21 mouse cellular contexts compared by ENCODE assay signal in the genomic region with DNA sequence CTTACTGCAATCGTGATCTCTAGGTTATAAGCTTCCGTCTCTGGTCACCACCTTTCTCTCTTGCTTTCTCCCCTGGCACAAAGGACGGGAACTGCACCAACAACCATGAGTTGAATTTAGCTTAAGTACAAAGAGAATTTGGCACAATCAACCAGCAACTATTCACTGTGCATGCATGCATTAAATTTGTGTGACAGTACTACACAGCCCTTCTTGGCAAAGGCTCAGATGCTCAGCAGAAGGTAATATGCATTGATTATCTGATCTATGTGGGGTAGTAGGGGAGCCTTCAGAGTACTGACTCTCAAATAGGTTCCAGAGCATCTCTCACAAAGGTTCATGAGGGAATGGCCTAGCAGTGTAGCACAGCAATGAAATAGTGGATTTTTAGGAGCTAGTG. TPM values are rescaled to one million over a fixed set of nuclear protein-coding genes. Genes with fewer than 3 reads are reported as not detected.
DNase-seq lines count a peak whose midpoint lies in the region; ATAC-seq and TF ChIP-seq lines count a peak whose summit lies in the region.
"Had no signal": no experiment of that assay in that cellular context is flagged by ENCODE, and none has a peak within 500 bp of the region (broad histone marks: within the 10 kb centered on the region; RNA-seq: fewer than 3 reads in every experiment).

No protein-coding gene starts in this region.

- no peak for TF ChIP-seq RAD21 in MEL (IDR thresholded peaks at IDR 0.05; ENCODE audit: low read depth, low read length)

- H3K9me3 ChIP-seq in forebrain, embryonic 14.5 days (replicated peaks; ENCODE audit: control insufficient read depth, low read length), result no peaks in the 10 kb centered on the region
- no peaks in the 10 kb centered on the region for H3K9me3 ChIP-seq in forebrain, postnatal 0 days (ENCODE audit: low read length)
- H3K9me3 ChIP-seq in hindbrain, embryonic 16.5 days (ENCODE audit: control insufficient read depth, low read length), result no peaks in the 10 kb centered on the region
- H3K9me3 ChIP-seq in hindbrain, embryonic 13.5 days, result 0 out of 2 replicates have a peak, but pooled peaks cover 3% of the 10 kb centered on the region
- H3K9me3 ChIP-seq in MEL (replicated peaks; ENCODE audit: insufficient read depth, low read length), result no peaks in the 10 kb centered on the region
- H3K9me3 ChIP-seq: embryonic facial prominence, embryonic 15.5 days; heart, embryonic 10.5 days had no signal

- no peaks in the 10 kb centered on the region for H3K27me3 ChIP-seq in forebrain, embryonic 14.5 days (replicated peaks; ENCODE audit: control insufficient read depth, insufficient read depth, low read length)
- H3K27me3 ChIP-seq in forebrain, postnatal 0 days (ENCODE audit: insufficient read depth, low read length), result no peaks in the 10 kb centered on the region
- H3K27me3 ChIP-seq in hindbrain, embryonic 16.5 days (replicated peaks; ENCODE audit: control insufficient read depth, insufficient read depth, low read length), result no peaks in the 10 kb centered on the region
- H3K27me3 ChIP-seq in hindbrain, embryonic 13.5 days, result no peaks in the 10 kb centered on the region
- H3K27me3 ChIP-seq in MEL (ENCODE audit: control insufficient read depth in 1 of 2, insufficient read depth in 2 of 2, low read length in 2 of 2), result no peaks in the 10 kb centered on the region
- H3K27me3 ChIP-seq: CH12.LX; embryonic facial prominence, embryonic 15.5 days; kidney, embryonic 15.5 days had no signal

- intact Hi-C loops in gastrocnemius, postnatal 36 days (cut with DNase I), result no loop called here

- TF ChIP-seq POLR2A in MEL (IDR thresholded peaks at IDR 0.05; ENCODE audit: control insufficient read depth in 1 of 2, insufficient read depth in 1 of 2, low read depth in 1 of 2, low read length in 2 of 2, poor library complexity in 1 of 2), result no peak

- no peak for TF ChIP-seq EP300 in MEL (IDR thresholded peaks at IDR 0.05; ENCODE audit: low read depth in 1 of 2, low read length in 2 of 2)

- no peak overlapping the region for H3K4me3 ChIP-seq in forebrain, embryonic 14.5 days (ENCODE audit: low read depth, low read length)
- no peak overlapping the region for H3K4me3 ChIP-seq in forebrain, postnatal 0 days (ENCODE audit: low read depth, low read length)
- H3K4me3 ChIP-seq in hindbrain, embryonic 16.5 days (ENCODE audit: low read length), result no peak overlapping the region
- H3K4me3 ChIP-seq in hindbrain, embryonic 13.5 days, result no peak overlapping the region
- H3K4me3 ChIP-seq in MEL (ENCODE audit: control insufficient read depth in 1 of 2, insufficient read depth in 1 of 2, low read depth in 2 of 2, low read length in 2 of 2), result no peak overlapping the region
- H3K4me3 ChIP-seq: embryonic facial prominence, embryonic 15.5 days; heart, embryonic 10.5 days; kidney, embryonic 15.5 days had no signal

- H3K36me3 ChIP-seq in forebrain, embryonic 14.5 days (ENCODE audit: control insufficient read depth, insufficient read depth, low read length), result no peaks in the 10 kb centered on the region
- no peaks in the 10 kb centered on the region for H3K36me3 ChIP-seq in forebrain, postnatal 0 days (ENCODE audit: insufficient read depth)
- no peaks in the 10 kb centered on the region for H3K36me3 ChIP-seq in hindbrain, embryonic 16.5 days (ENCODE audit: control insufficient read depth, insufficient read depth, low read length)
- no peaks in the 10 kb centered on the region for H3K36me3 ChIP-seq in hindbrain, embryonic 13.5 days
- H3K36me3 ChIP-seq in MEL (ENCODE audit: control insufficient read depth in 1 of 2, insufficient read depth in 2 of 2, low read length in 2 of 2), result peaks cover 0 to 25% of the 10 kb centered on the region in 2 experiments; a peak in 2 of 4 replicates
- H3K36me3 ChIP-seq: embryonic facial prominence, embryonic 15.5 days; heart, embryonic 10.5 days; kidney, embryonic 15.5 days had no signal

- no peak for TF ChIP-seq CTCF in forebrain, postnatal 0 days (IDR thresholded peaks at IDR 0.05; ENCODE audit: low read depth)
- no peak for TF ChIP-seq CTCF in MEL (IDR thresholded peaks at IDR 0.05 in 2 of 3, conservative IDR thresholded peaks at IDR 0.05 in 1 of 3; ENCODE audit: control insufficient read depth in 1 of 3, insufficient read depth in 1 of 3, low read depth in 2 of 3, low read length in 3 of 3, poor library complexity in 1 of 3, severe bottlenecking in 1 of 3)

- H3K4me2 ChIP-seq in forebrain, embryonic 14.5 days (ENCODE audit: low read length), result no peak overlapping the region
- no peak overlapping the region for H3K4me2 ChIP-seq in forebrain, postnatal 0 days (ENCODE audit: low read depth)
- no peak overlapping the region for H3K4me2 ChIP-seq in hindbrain, embryonic 16.5 days (ENCODE audit: low read length)
- H3K4me2 ChIP-seq in hindbrain, embryonic 13.5 days, result no peak overlapping the region
- H3K4me2 ChIP-seq: embryonic facial prominence, embryonic 15.5 days; kidney, embryonic 15.5 days had no signal

- peak; percentile 76 for DNase-seq in forebrain, embryonic 14.5 days (ENCODE audit: low spot score)
- DNase-seq in forebrain, postnatal 0 days, result no peak
- DNase-seq in MEL (ENCODE audit: low read depth, low spot score), result peak; percentile 19
- DNase-seq in brain, adult 2 months (ENCODE audit: low read depth, low spot score), result peak; percentile 2
- DNase-seq in gastrocnemius, postnatal 36 days, result no peak
- DNase-seq: adrenal gland, adult 8-10 months; adrenal gland, postnatal 36 days; cerebellum, adult 18-20 months; cerebellum, adult 9-11 months; embryo, embryonic 11 days; heart, adult 18-20 months; heart, postnatal 10 days; kidney, adult 2 months had no signal

- H3K27ac ChIP-seq in forebrain, embryonic 14.5 days (ENCODE audit: low read depth, low read length), result peak overlapping the region; percentile 1; the same call in 1 of the 2 replicates
- no peak overlapping the region for H3K27ac ChIP-seq in forebrain, postnatal 0 days (ENCODE audit: low read depth, low read length)
- H3K27ac ChIP-seq in hindbrain, embryonic 16.5 days (ENCODE audit: low read depth, low read length), result no peak overlapping the region
- H3K27ac ChIP-seq in hindbrain, embryonic 13.5 days, result no peak overlapping the region
- no peak overlapping the region for H3K27ac ChIP-seq in MEL (ENCODE audit: control insufficient read depth, low read depth, low read length)
- H3K27ac ChIP-seq: embryonic facial prominence, embryonic 15.5 days; heart, embryonic 10.5 days; kidney, embryonic 15.5 days had no signal

- H3K4me1 ChIP-seq in forebrain, embryonic 14.5 days (ENCODE audit: control insufficient read depth, insufficient read depth, low read length), result peaks cover 10% of the 10 kb centered on the region
- peaks cover 5% of the 10 kb centered on the region; the same call in 1 of the 2 replicates for H3K4me1 ChIP-seq in forebrain, postnatal 0 days (ENCODE audit: insufficient read depth)
- no peaks in the 10 kb centered on the region for H3K4me1 ChIP-seq in hindbrain, embryonic 16.5 days (ENCODE audit: control insufficient read depth, insufficient read depth, low read depth, low read length)
- H3K4me1 ChIP-seq in hindbrain, embryonic 13.5 days (replicated peaks), result no peaks in the 10 kb centered on the region
- H3K4me1 ChIP-seq in MEL (ENCODE audit: control insufficient read depth in 1 of 2, insufficient read depth in 2 of 2, low read length in 2 of 2), result peaks cover 9 to 19% of the 10 kb centered on the region in 2 experiments
- H3K4me1 ChIP-seq: heart, embryonic 10.5 days had no signal

- WGBS in forebrain, embryonic 14.5 days, result 29% methylated on average over 3 of the region's 3 CpGs
- 26% methylated on average over 3 of the region's 3 CpGs for WGBS in forebrain, postnatal 0 days
- WGBS in hindbrain, embryonic 16.5 days, result 49% methylated on average over 3 of the region's 3 CpGs
- 59% methylated on average over 3 of the region's 3 CpGs for WGBS in hindbrain, embryonic 13.5 days

- H3K79me2 ChIP-seq in MEL (ENCODE audit: control insufficient read depth, insufficient read depth, low read length, poor library complexity), result no peaks in the 10 kb centered on the region

- peak; percentile 76 for ATAC-seq in forebrain, embryonic 14.5 days
- no peak for ATAC-seq in forebrain, postnatal 0 days
- peak; percentile 58; the same call in 1 of the 2 replicates for ATAC-seq in hindbrain, embryonic 16.5 days
- no peak for ATAC-seq in hindbrain, embryonic 13.5 days (ENCODE audit: low FRiP score)
- ATAC-seq: intestine, embryonic 16.5 days had no signal

- H3K9ac ChIP-seq in forebrain, embryonic 14.5 days (ENCODE audit: low read length), result no peak overlapping the region
- no peak overlapping the region for H3K9ac ChIP-seq in forebrain, postnatal 0 days
- no peak overlapping the region for H3K9ac ChIP-seq in hindbrain, embryonic 16.5 days (ENCODE audit: low read depth, low read length)
- H3K9ac ChIP-seq in hindbrain, embryonic 13.5 days, result no peak overlapping the region
- H3K9ac ChIP-seq in MEL (ENCODE audit: control insufficient read depth, low read depth, low read length, poor library complexity, severe bottlenecking), result no peak overlapping the region
- H3K9ac ChIP-seq: embryonic facial prominence, embryonic 15.5 days; kidney, embryonic 15.5 days had no signal

TF ChIP-seq in MEL, 35 proteins besides CTCF, POLR2A, EP300 and RAD21:
- TF ChIP-seq MEF2A (IDR thresholded peaks at IDR 0.05; ENCODE audit: extremely low read depth, insufficient replicate concordance, low read depth, low read length, poor library complexity, severe bottlenecking) (no peak), E2F4 (IDR thresholded peaks at IDR 0.05; ENCODE audit: borderline replicate concordance, low read depth, low read length) (no peak)

RNA-seq across cellular contexts. Expression of a gene that starts 12.4 kb away (rescaled TPM):
- 0.11 and 0.30 TPM in 2 replicates for polyA plus RNA-seq in forebrain, embryonic 14.5 days (2014; fragmentation: Nextera tagmentation; extraction: Ambion mirVana)
- 0.08 and 0.33 TPM in 2 replicates for total RNA-seq in forebrain, postnatal 0 days (2014; rRNA removed)
- polyA plus RNA-seq in forebrain, postnatal 0 days (2015; fragmentation: Nextera tagmentation; extraction: Ambion mirVana), result 0.15 TPM in 2 replicates
- polyA plus RNA-seq in hindbrain, embryonic 16.5 days (2015; fragmentation: Nextera tagmentation; extraction: Ambion mirVana), result 0.16 TPM in 1 of 2 replicates, not detected in the other
- polyA plus RNA-seq in hindbrain, embryonic 13.5 days (2015; fragmentation: Nextera tagmentation; extraction: Ambion mirVana), result 0.22 and 0.55 TPM in 2 replicates
- 2.1 and 2.2 TPM in 2 replicates for total RNA-seq in MEL (2012; rRNA removed)
- 1 to 10 TPM in 1 of 2 experiments, not detected in 1; 2.1 TPM for polyA plus RNA-seq in MEL (2012; ENCODE audit: insufficient read depth in 1 of 2, insufficient read length in 2 of 2, low read depth in 1 of 2, low replicate concordance in 2 of 2, missing spikeins in 1 of 2)
- total RNA-seq in gastrocnemius, postnatal 36 days (2021), result not detected
- total RNA-seq: CH12.LX; heart, adult 18-20 months had no signal
- polyA plus RNA-seq: embryonic facial prominence, embryonic 11.5 days had no signal

Comparison
In these comparisons a context has a peak if more than half of its experiments do, and no peak if none do; other contexts are left out.
1. ATAC-seq: peak in forebrain, embryonic 14.5 days (single experiment) and hindbrain, embryonic 16.5 days (single experiment); none in forebrain, postnatal 0 days (single experiment) and hindbrain, embryonic 13.5 days (single experiment).
2. DNase-seq: peak in forebrain, embryonic 14.5 days (single experiment), MEL (single experiment) and brain, adult 2 months (single experiment); none in forebrain, postnatal 0 days (single experiment) and gastrocnemius, postnatal 36 days (0 of 2).